Mouse (Mus musculus) retina, adult 2 months (tissue): ENCODE measurements around the gene Heatr9.

Experiments used
- DNase-seq: peaks from one replicate; pipeline ENCODE4 v3.0.0-alpha.2; 2012; ENCODE audit warnings: low read depth, low spot score

Gene Heatr9

GRCm38 (mm10) chr11:83533192-83533591 is 11.2 kb upstream of the Heatr9 start:
- DNase-seq = no peak

GRCm38 (mm10) chr11:83530360-83530759 is 8.4 kb upstream of the Heatr9 start, which contains the start of gene Ccl5:
Ccl5 (minus strand) TSS chr11:83530518.
- DNase-seq = no peak

GRCm38 (mm10) chr11:83529024-83529423 is 7.0 kb upstream of the Heatr9 start:
- DNase-seq = no peak

GRCm38 (mm10) chr11:83518371-83518770 is 3.6 kb downstream of the Heatr9 start:
- no peak for DNase-seq

GRCm38 (mm10) chr11:83517153-83517552 is 4.8 kb downstream of the Heatr9 start:
- DNase-seq = no peak

GRCm38 (mm10) chr11:83509521-83509920 is 12.5 kb downstream of the Heatr9 start:
- DNase-seq = no peak

- DNase-seq = no peak
Observed at GRCm38 (mm10) chr11:83504308-83504707, 17.7 kb downstream of the Heatr9 start.

DNA sequence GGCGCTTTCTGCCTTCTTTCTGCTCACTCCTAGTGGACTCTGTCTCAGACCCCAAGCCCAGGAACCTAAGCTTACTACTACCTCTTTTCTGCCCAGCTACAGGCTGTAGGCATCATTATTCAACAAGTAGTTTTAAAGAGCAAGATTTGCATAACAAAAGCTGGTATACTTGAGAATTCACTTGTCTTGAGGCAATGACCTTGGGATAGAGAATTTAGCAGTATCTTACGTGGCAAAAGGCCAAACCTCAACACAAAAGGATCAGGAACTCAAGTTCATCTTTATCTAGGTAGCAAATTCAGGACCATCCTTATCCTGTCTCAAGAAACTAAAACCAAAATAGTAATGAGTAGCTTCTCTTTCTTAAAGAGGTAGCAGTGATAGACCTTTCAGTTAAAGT is 26.4 kb downstream of the Heatr9 start:
- no peak for DNase-seq

GRCm38 (mm10) chr11:83491488-83491887 is 30.5 kb downstream of the Heatr9 start:
- no peak for DNase-seq

DNA sequence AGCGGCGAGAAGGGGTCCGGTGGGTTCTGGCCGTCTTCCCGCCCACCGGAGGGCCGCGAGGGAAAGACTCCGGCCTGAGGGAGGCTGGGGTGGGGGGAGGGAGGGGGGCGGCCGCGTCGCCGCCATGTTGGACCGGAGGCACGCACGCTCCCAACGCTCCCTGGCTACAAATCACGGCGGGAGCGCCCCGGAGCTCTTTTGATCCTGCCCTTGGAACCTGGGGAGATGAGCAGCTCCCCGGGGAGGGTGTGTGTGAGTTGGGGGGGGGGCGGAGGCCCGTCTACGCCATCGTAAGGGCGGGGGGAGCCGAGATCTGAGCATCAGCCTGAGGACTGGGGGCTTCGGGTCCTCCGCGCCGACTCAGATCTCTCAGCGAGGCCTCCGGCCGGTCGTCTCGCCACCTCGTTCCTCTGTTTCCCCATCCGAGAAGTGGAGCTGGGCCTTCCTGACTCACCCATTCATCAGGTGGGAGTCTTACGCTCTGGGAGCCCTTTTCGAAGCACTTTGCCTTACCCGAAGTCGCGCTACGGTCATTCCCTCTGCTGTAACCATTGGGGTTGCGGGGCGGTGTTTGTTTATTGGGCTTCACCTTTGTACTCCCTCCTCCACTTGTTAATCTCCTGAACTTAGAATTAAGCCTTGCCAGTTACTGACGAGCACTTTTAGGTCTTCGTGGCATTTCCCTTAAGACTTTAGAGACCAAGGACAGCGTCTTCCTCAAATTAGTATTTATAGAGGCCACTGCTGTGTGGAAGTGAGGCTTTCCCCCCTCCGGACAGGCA is 48.5 kb downstream of the Heatr9 start:
- DNase-seq = no peak

- DNase-seq = peak; percentile 99
Observed at GRCm38 (mm10) chr11:83472324-83473234, 49.4 kb downstream of the Heatr9 start, which contains the start of gene Taf15. Taf15 (plus strand) TSS chr11:83473086.

- no peak for DNase-seq
Observed at GRCm38 (mm10) chr11:83471766-83472165, 50.2 kb downstream of the Heatr9 start.

GRCm38 (mm10) chr11:83468765-83469164 is 53.2 kb downstream of the Heatr9 start:
- DNase-seq = no peak

- no peak for DNase-seq
Observed at GRCm38 (mm10) chr11:83467120-83467652, 54.8 kb downstream of the Heatr9 start.

- DNase-seq = no peak
Observed at GRCm38 (mm10) chr11:83465976-83466375, 56.0 kb downstream of the Heatr9 start.

- DNase-seq = no peak
Observed at GRCm38 (mm10) chr11:83462711-83463244, 59.2 kb downstream of the Heatr9 start, which contains the start of gene Mmp28. Mmp28 (minus strand) TSS chr11:83463071.
